Mouse (Mus musculus) kidney, adult 2 months (tissue): ENCODE results near the gene Wbp2nl. TPM values are rescaled to one million over a fixed set of nuclear protein-coding genes. Genes with fewer than 3 reads are reported as not detected.

Source experiments
- DNase-seq: peaks from one replicate; pipeline ENCODE4 v3.0.0; 2021
- H3K27ac ChIP-seq: fragments of 200-500 bp; 2 replicates; pipeline ENCODE4 v1.5.1; 2012; ENCODE audit warnings: low read depth, low read length, control low read depth, inconsistent platforms; ENCODE audit not compliant: insufficient read depth
- H3K27me3 ChIP-seq: fragments of 200-500 bp; replicated peaks from 2 replicates; pipeline ENCODE4 v1.6.1; 2012; ENCODE audit warnings: mild to moderate bottlenecking, moderate library complexity, low read length, inconsistent platforms; ENCODE audit not compliant: control insufficient read depth, insufficient read depth
- H3K36me3 ChIP-seq: fragments of 200-500 bp; 2 replicates; pipeline ENCODE4 v1.6.1; 2012; ENCODE audit warnings: mild to moderate bottlenecking, moderate library complexity, low read length, inconsistent platforms; ENCODE audit not compliant: control insufficient read depth, insufficient read depth
- H3K4me1 ChIP-seq: fragments of 200-500 bp; 2 replicates; pipeline ENCODE4 v1.6.1; 2011; ENCODE audit warnings: low read length; ENCODE audit not compliant: control insufficient read depth, insufficient read depth
- H3K4me3 ChIP-seq: fragments of 200-500 bp; 2 replicates; pipeline ENCODE4 v1.5.1; 2011; ENCODE audit warnings: mild to moderate bottlenecking, low read depth, low read length, control low read depth; ENCODE audit not compliant: insufficient read depth
- CTCF ChIP-seq: fragments of 200-500 bp; conservative IDR thresholded peaks from 2 replicates; pipeline ENCODE4 v1.5.1; 2011; ENCODE audit warnings: low read depth, mild to moderate bottlenecking, control low read depth, low read length, moderate library complexity, mixed read lengths; ENCODE audit not compliant: insufficient read depth, insufficient read length
- POLR2A ChIP-seq: fragments of 200-500 bp; IDR thresholded peaks from one replicate; pipeline ENCODE4 v1.6.1; 2011; ENCODE audit warnings: low read depth, low read length, control low read depth
- WGBS: fragments of 180-500 bp; shearing (Covaris S2); methylation state at CpG from one replicate; pipeline ENCODE4 v1.1.7; 2018; 5-methylcytosine and 5-hydroxymethylcytosine counted together
- polyA plus RNA-seq: library from polyadenylated mRNA; depleted of rRNA; stranded (reverse); fragments of >200 nt; gene quantifications from 2 replicates; pipeline ENCODE4 v1.2.3, GENCODE M21; 2012

The Wbp2nl gene
- polyA plus RNA-seq, 1 experiment = not detected

DNA sequence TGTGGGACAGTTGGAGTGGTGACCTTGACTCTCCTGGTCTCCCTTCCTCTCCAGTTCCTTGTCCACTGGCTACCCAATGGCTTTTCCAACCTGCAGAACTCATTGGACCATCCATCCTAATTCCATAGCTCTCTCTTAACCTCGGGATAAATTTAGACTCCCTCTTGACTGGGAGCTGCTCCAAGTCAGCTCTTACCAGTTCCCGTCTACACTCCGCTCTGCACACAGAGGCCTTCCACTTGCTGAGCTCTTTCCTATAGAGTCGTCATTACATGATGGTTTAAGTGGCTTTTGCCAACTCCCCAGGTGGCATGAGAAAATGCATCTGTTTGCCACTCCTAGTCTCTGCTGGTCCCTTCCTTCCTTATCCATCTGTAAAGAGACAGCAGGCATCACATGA is 18.1 kb upstream of the Wbp2nl start:
- Histone ChIP-seq H3K4me3 (no peak overlapping the region), H3K4me1 (no peaks in the 10 kb centered on the region), H3K36me3 (no peaks in the 10 kb centered on the region), H3K27me3 (no peaks in the 10 kb centered on the region), H3K27ac (no peak overlapping the region)
- WGBS = 64% methylated on average over 4 of the region's 4 CpGs
- no peak for DNase-seq
- TF ChIP-seq CTCF = no peak
- TF ChIP-seq POLR2A = no peak

GRCm38 (mm10) chr15:82286157-82286556 is 12.6 kb upstream of the Wbp2nl start:
- no peaks in the 10 kb centered on the region for H3K4me1 ChIP-seq
- no peaks in the 10 kb centered on the region for H3K36me3 ChIP-seq
- WGBS = 67% methylated on average over 12 of the region's 12 CpGs
- H3K27ac ChIP-seq = no peak overlapping the region
- H3K4me3 ChIP-seq = no peak overlapping the region
- no peaks in the 10 kb centered on the region for H3K27me3 ChIP-seq
- no peak for TF ChIP-seq CTCF
- TF ChIP-seq POLR2A = no peak
- DNase-seq = no peak

DNA sequence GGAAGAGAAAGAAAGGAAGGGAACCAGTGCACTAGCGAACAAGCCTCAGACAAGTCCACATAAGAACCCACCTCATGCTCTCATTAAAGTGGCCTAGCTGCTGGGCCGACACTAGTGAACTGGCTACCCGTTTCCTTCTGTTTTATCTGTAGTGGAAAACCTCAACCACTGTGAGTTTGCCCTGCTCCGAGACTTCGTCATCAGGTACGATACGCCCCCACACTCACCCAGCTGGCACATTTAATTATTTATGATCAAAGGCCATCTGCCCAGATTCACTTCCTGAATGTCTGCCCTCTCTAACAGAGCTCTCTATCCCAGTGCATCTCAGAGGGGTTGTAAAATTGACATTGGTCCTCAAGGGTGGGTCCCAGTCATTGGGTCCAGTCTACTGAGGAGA is 8.5 kb upstream of the Wbp2nl start:
- TF ChIP-seq CTCF = no peak
- TF ChIP-seq POLR2A = no peak
- Histone ChIP-seq H3K4me3 (no peak overlapping the region), H3K27me3 (no peaks in the 10 kb centered on the region), H3K27ac (no peak overlapping the region), H3K4me1 (no peaks in the 10 kb centered on the region), H3K36me3 (no peaks in the 10 kb centered on the region)
- no peak for DNase-seq
- 81% methylated on average over 7 of the region's 7 CpGs for WGBS

- no peak overlapping the region for H3K4me3 ChIP-seq
- H3K27ac ChIP-seq = no peak overlapping the region
- DNase-seq = no peak
- H3K27me3 ChIP-seq = no peaks in the 10 kb centered on the region
- TF ChIP-seq POLR2A (no peak), CTCF (no peak)
- no peaks in the 10 kb centered on the region for H3K36me3 ChIP-seq
- WGBS = 26% methylated on average over 5 of the region's 5 CpGs
- no peaks in the 10 kb centered on the region for H3K4me1 ChIP-seq
Measured at GRCm38 (mm10) chr15:82292851-82293250, 5.9 kb upstream of the Wbp2nl start.

- H3K27ac ChIP-seq = no peak overlapping the region
- no peak overlapping the region for H3K4me3 ChIP-seq
- H3K4me1 ChIP-seq = no peaks in the 10 kb centered on the region
- TF ChIP-seq POLR2A (no peak), CTCF (no peak)
- no peaks in the 10 kb centered on the region for H3K36me3 ChIP-seq
- no peaks in the 10 kb centered on the region for H3K27me3 ChIP-seq
- 4% methylated on average over 7 of the region's 7 CpGs for WGBS
- peak; percentile 14 for DNase-seq
Measured at GRCm38 (mm10) chr15:82293271-82293711, 5.5 kb upstream of the Wbp2nl start.

DNA sequence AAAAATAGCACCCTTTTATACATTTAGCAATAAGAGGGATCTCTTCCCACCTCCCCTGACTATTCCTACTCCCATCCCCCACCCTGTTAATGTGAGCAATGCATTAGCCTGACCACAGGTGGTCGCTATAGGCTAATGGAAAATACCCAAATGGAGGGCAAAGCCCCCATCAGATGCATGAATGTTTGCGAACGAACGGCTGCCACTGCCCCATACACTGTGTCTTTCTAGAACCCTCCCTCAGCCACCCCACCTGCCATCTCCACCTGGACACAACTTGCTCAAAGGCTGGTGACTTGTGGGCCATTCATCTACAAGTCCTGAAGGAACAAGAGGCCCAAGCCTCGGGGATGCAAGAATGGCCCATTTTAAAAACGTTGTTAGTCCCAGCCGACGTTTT is 4.7 kb upstream of the Wbp2nl start:
- H3K4me3 ChIP-seq = no peak overlapping the region
- no peak for DNase-seq

DNA sequence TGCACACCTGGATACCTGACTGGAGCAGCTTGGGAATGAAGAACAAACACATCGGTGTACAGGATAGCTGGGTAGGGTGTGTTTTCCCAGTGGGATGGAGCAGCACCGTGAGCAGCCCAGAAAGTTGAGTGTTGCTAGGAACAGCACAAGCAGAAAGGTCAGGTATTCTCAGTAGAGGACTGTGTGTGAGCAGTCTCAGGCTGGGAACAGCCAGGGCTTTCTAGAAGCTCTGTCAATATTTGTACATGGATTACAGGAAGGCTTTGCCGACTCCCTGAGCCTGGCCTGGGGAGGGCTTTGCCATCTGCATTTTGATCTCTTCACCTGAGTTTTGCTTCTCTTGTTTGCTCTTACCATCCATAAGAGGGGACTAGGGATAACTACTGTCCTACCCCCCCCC is 8.4 kb downstream of the Wbp2nl start:
- TF ChIP-seq CTCF (no peak), POLR2A (no peak)
- DNase-seq = no peak
- WGBS = 86% methylated on average over 3 of the region's 3 CpGs
- H3K4me1 ChIP-seq = no peaks in the 10 kb centered on the region
- H3K4me3 ChIP-seq = no peak overlapping the region
- no peaks in the 10 kb centered on the region for H3K36me3 ChIP-seq
- H3K27ac ChIP-seq = no peak overlapping the region
- no peaks in the 10 kb centered on the region for H3K27me3 ChIP-seq

More for the DNA sequence above, 4.7 kb upstream of the Wbp2nl start:
- Histone ChIP-seq H3K27ac (no peak overlapping the region), H3K27me3 (no peaks in the 10 kb centered on the region), H3K36me3 (no peaks in the 10 kb centered on the region), H3K4me1 (no peaks in the 10 kb centered on the region)
- WGBS = 52% methylated on average over 8 of the region's 8 CpGs
- TF ChIP-seq CTCF (peak; percentile 51), POLR2A (no peak)

DNA sequence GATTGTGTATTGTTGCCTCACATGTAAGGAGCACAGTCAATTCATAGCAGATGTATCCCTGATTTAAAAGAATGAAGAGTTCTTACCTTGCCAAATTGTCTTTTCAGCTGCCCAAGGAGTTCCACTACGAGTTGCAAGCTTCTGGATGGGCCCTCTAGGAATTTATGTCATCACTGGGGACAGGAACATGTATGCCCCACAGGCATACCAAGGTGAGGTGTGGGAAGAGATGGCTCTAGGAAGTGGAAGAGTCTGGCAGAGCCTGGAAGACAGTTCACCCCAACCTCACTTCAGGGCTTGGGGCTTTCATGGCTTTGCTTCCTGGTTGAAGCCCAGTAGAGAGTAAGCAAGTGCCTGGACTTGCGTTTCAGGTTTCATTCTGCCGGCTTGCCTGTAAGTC is 9.7 kb downstream of the Wbp2nl start:
- Histone ChIP-seq H3K36me3 (no peaks in the 10 kb centered on the region), H3K27me3 (no peaks in the 10 kb centered on the region), H3K4me1 (no peaks in the 10 kb centered on the region), H3K4me3 (no peak overlapping the region), H3K27ac (no peak overlapping the region)
- TF ChIP-seq CTCF = no peak
- TF ChIP-seq POLR2A = no peak
- no peak for DNase-seq
- 64% methylated on average over 3 of the region's 3 CpGs for WGBS
